Mouse (Mus musculus) kidney, embryonic 14.5 days (tissue): Measurements from ENCODE around the gene Ciao2a. TPM values are rescaled to one million over a fixed set of nuclear protein-coding genes. Genes with fewer than 3 reads are reported as not detected.

Source experiments
- ATAC-seq: fragments of 200-750 bp; cut with Nextera tagmentation; 2 replicates; pipeline ENCODE4 v1.8.0; 2017; ENCODE audit warnings: moderate number of reproducible peaks, mild to moderate bottlenecking, moderate TSS enrichment, moderate library complexity; ENCODE audit not compliant: low FRiP score, low TSS enrichment
- H3K27ac ChIP-seq: fragments of 300-500 bp; sonication (generic); 2 replicates; pipeline ENCODE4 v1.5.1; 2014; ENCODE audit warnings: low read depth, mild to moderate bottlenecking, low read length, moderate library complexity, mixed read lengths
- H3K27me3 ChIP-seq: fragments of 300-500 bp; sonication (generic); 2 replicates; pipeline ENCODE4 v1.6.1; 2014; ENCODE audit warnings: mild to moderate bottlenecking, low read length; ENCODE audit not compliant: control insufficient read depth, insufficient read depth
- H3K36me3 ChIP-seq: fragments of 300-500 bp; sonication (generic); 2 replicates; pipeline ENCODE4 v1.6.1; 2014; ENCODE audit warnings: low read length, mixed read lengths; ENCODE audit not compliant: control insufficient read depth, insufficient read depth
- H3K4me1 ChIP-seq: fragments of 300-500 bp; sonication (generic); 2 replicates; pipeline ENCODE4 v1.6.1; 2014; ENCODE audit warnings: low read length, mixed read lengths; ENCODE audit not compliant: control insufficient read depth, insufficient read depth
- H3K4me2 ChIP-seq: fragments of 300-500 bp; sonication (generic); replicated peaks from 2 replicates; pipeline ENCODE4 v1.6.1; 2014; ENCODE audit warnings: low read depth, mild to moderate bottlenecking, low read length
- H3K4me3 ChIP-seq: fragments of 300-500 bp; sonication (generic); 2 replicates; pipeline ENCODE4 v1.5.1; 2014; ENCODE audit warnings: mild to moderate bottlenecking, low read length
- H3K9ac ChIP-seq: fragments of 300-500 bp; sonication (generic); 2 replicates; pipeline ENCODE4 v1.6.1; 2014; ENCODE audit warnings: low read depth, mild to moderate bottlenecking, low read length, moderate library complexity
- H3K9me3 ChIP-seq: fragments of 300-500 bp; sonication (generic); 2 replicates; pipeline ENCODE4 v1.6.1; 2016; ENCODE audit warnings: low read length; ENCODE audit not compliant: control insufficient read depth
- WGBS: fragments of 180-500 bp; shearing (Covaris S2); extraction: QIAGEN DNeasy Blood & Tissue Kit; methylation state at CpG from one replicate; pipeline ENCODE4 v1.1.7; 2014; 5-methylcytosine and 5-hydroxymethylcytosine counted together
- polyA plus RNA-seq: library from polyadenylated mRNA; unstranded; fragments of >200 nt; fragmentation: Nextera tagmentation; extraction: Ambion mirVana; gene quantifications from 2 replicates; pipeline ENCODE4 v1.2.1, GENCODE M21; 2014

Ciao2a gene
- 164 and 171 TPM in 2 replicates for polyA plus RNA-seq

DNA sequence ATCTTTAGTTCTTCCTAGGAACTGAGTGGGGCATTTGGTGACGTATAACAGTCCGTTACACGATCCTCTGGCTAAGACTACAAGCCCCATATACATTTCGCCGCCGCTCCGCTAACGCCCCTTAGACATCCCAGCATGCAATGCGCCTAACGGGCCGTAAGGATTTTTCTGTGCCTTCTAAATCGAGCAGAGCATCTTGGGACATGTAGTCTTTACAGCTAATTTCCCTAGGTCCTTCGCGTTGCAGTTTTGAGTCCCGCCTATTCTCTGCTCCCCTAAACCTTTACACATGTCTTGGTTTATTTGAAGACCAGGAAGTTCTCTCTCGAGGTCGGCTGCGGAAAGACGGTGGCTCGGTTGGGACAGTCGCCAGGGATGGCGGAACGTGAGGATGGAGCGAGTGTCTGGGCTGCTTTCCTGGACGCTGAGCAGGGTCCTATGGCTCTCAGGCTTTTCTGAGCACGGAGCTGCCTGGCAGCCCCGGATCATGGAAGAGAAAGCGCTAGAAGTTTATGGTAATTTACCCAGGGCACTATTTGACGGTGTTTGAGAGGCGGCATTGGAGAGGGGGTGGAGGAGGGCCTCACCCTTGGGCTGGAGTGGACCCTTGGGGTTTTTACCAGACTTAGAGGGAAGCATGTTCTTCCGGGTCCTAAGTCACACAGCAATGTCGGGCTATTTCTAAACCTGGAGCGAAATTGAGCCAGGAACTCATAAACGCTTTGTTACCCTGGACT lies at the start of gene Ciao2a, which contains the start of gene Snx1:
TSS of gene Ciao2a (plus strand) at position 156 of the 737 bp plus-strand sequence.
TSS of gene Snx1 (minus strand) at position 132 of the 737 bp plus-strand sequence.
- Histone ChIP-seq H3K4me1 (peaks cover 19% of the 10 kb centered on the region), H3K9ac (peak within 1 kb of the TSS; percentile 74), H3K4me3 (peak within 1 kb of the TSS; percentile 74), H3K9me3 (no peaks in the 10 kb centered on the region), H3K27ac (peak within 1 kb of the TSS; percentile 51; the same call in 1 of the 2 replicates), H3K27me3 (no peaks in the 10 kb centered on the region), H3K36me3 (peaks cover 3% of the 10 kb centered on the region; the same call in 1 of the 2 replicates), H3K4me2 (peak within 1 kb of the TSS; percentile 81)
- WGBS, result under 1% methylated on average over 34 of the region's 34 CpGs
- peak; percentile 80 for ATAC-seq

DNA sequence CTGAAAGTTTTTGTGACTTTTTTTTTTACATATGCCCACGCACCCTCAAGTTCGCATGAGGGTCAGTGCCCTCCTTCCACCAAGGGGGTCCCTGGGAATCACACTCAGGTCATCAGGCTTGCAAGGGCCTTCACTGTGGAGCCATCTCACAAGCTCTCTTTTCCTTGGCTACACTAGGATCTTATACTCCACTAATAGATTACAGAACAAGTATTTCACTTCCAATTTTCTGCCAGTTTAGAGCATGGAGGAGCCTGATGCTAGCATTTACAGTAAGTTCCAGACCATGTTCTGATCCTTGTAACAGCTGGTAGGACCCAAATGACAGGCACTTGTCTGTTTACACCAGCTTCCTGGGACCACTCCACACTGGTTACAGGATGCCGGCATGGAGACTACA lies 48.3 kb upstream of the Ciao2a start:
- Histone ChIP-seq H3K9me3 (no peaks in the 10 kb centered on the region), H3K27me3 (no peaks in the 10 kb centered on the region), H3K9ac (no peak overlapping the region), H3K4me2 (peak overlapping the region; percentile 23; the same call in 1 of the 2 replicates), H3K36me3 (no peaks in the 10 kb centered on the region), H3K27ac (no peak overlapping the region), H3K4me1 (no peaks in the 10 kb centered on the region), H3K4me3 (no peak overlapping the region)
- ATAC-seq, result no peak
- 69% methylated on average over 3 of the region's 3 CpGs for WGBS

DNA sequence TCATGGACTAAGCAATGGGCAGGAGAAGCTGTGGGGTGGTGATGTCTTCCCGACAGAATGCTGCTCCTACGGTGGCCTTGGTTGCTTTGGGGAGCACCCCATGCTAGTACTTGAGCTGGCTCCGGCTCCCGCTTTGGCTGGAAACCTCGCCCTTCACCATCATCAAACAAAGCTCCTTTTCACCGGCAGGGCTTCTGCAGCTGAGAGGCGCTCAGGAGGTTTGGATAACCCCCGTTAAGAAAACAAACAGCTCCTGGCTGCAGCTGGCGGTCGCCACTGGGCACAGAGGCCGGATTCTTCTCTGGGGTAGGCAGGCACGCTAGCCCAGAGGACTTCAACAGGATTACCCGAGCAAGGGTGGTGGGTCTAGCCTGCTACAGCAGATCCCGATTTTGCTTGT lies 47.9 kb upstream of the Ciao2a start:
- no peaks in the 10 kb centered on the region for H3K36me3 ChIP-seq
- no peaks in the 10 kb centered on the region for H3K9me3 ChIP-seq
- ATAC-seq, result no peak; the same call in 1 of the 2 replicates
- H3K4me2 ChIP-seq, result peak overlapping the region; percentile 23
- H3K4me1 ChIP-seq, result no peaks in the 10 kb centered on the region
- H3K27ac ChIP-seq, result no peak overlapping the region
- H3K27me3 ChIP-seq, result no peaks in the 10 kb centered on the region
- H3K9ac ChIP-seq, result no peak overlapping the region
- no peak overlapping the region for H3K4me3 ChIP-seq
- WGBS, result 7% methylated on average over 14 of the region's 14 CpGs

DNA sequence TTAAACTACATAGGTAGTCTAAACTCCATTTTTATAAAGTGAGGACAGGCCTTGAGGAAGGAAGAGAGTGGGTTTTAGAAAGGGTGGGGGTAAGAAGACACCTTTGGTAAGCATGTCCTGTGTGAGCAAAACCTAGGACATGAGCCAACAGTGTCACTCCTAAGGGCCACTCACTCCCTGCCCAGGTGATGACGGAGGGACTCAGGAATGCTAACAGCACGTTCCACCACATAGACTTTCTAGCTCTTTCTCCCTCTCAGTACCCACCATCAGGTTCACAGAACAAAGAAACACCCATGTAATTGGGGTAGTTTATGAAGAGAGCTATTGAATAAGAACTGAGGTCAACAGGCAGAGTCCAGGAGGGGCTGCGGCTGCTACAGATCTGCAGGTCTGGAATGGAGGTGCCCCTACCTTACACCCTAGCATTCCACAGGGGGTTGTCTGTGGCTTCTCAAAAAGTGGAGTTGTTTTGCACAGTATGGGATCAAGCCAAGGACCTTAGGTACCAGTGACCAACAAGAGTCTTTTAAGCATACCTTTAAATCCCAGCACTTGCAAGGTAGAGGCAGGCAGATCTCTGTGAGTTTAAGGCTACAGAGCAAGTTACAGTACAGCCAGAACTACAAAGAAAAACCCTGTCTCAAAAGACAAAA lies 45.5 kb upstream of the Ciao2a start:
- H3K4me2 ChIP-seq, result no peak overlapping the region

DNA sequence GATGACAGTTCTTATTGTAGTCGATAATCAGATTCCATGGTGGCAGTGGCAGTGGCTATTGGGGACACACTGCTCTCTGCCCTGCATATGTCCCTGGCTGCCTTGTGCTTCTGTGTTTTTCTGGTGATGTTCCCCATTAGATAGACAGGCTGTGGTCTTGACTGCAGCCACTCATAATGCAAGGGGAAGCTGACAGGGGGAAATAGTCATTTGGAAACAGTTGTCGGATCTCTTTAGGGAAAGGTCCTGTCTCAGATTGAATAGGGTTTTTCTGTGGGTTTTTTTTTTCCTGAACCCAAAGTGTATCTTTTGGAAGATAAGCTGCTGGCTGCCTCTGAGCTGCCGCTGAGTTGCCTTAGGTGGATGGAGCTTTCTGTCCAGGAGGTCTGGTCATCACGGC lies 44.4 kb upstream of the Ciao2a start:
- H3K4me1 ChIP-seq, result no peaks in the 10 kb centered on the region
- ATAC-seq, result no peak
- WGBS, result 88% methylated on average over 4 of the region's 4 CpGs
- H3K27me3 ChIP-seq, result no peaks in the 10 kb centered on the region
- no peak overlapping the region for H3K9ac ChIP-seq
- H3K27ac ChIP-seq, result no peak overlapping the region
- no peak overlapping the region for H3K4me2 ChIP-seq
- no peak overlapping the region for H3K4me3 ChIP-seq
- no peaks in the 10 kb centered on the region for H3K9me3 ChIP-seq
- H3K36me3 ChIP-seq, result peaks cover 2% of the 10 kb centered on the region; the same call in 1 of the 2 replicates

More for the DNA sequence above, 45.5 kb upstream of the Ciao2a start:
- no peak overlapping the region for H3K4me3 ChIP-seq
- H3K27ac ChIP-seq, result no peak overlapping the region
- WGBS, result 64% methylated on average over 3 of the region's 3 CpGs
- H3K27me3 ChIP-seq, result no peaks in the 10 kb centered on the region
- no peak overlapping the region for H3K9ac ChIP-seq
- no peak for ATAC-seq
- H3K36me3 ChIP-seq, result no peaks in the 10 kb centered on the region
- H3K4me1 ChIP-seq, result no peaks in the 10 kb centered on the region
- no peaks in the 10 kb centered on the region for H3K9me3 ChIP-seq

DNA sequence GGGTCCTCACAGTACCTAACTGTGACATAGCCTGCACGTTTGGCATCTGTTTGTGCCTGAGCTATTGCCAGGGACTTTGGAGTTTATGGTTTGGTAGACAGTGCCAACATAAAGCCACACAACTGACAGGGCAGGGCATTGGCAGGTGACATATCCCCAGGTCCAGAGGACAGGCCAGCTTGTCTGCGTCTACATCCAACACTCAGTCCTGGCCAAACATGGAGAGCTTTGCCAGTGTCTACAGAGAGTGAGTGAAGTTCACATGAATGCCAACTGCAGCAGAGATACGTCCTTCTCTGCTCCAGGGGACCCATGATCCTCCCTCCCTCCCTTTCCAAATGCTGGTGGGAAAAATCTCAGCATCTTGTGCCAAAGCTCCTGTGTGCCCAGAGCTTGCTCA lies 42.2 kb upstream of the Ciao2a start:
- Histone ChIP-seq H3K9me3 (no peaks in the 10 kb centered on the region), H3K9ac (no peak overlapping the region), H3K27me3 (no peaks in the 10 kb centered on the region), H3K4me3 (no peak overlapping the region), H3K4me1 (no peaks in the 10 kb centered on the region), H3K36me3 (peaks cover 18% of the 10 kb centered on the region), H3K27ac (no peak overlapping the region), H3K4me2 (no peak overlapping the region)
- 92% methylated on average over 3 of the region's 3 CpGs for WGBS
- no peak for ATAC-seq

DNA sequence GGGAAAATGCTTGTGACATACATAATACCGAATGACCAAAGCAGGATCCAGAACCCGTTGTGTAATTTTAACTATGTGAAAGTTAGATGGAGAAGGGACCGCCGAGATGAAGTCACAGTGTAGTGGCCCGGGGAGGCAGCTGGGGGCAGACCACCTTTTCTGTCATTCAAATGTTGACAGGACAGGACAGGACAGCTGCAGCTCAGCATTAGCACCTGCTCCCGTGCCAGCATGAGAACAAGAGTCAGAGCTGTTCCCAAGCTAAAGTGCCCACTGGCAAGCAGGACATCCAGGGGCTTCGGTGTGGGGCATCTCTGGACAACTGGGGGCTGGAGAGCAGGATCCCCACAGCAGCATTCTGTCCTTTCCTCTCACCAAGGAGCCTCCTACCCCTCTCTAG lies 39.3 kb upstream of the Ciao2a start:
- no peak overlapping the region for H3K4me3 ChIP-seq
- WGBS, result 97% methylated on average over 7 of the region's 7 CpGs
- no peaks in the 10 kb centered on the region for H3K4me1 ChIP-seq
- H3K9me3 ChIP-seq, result no peaks in the 10 kb centered on the region
- H3K4me2 ChIP-seq, result no peak overlapping the region
- no peak for ATAC-seq
- no peak overlapping the region for H3K9ac ChIP-seq
- peaks cover 39% of the 10 kb centered on the region for H3K36me3 ChIP-seq
- H3K27ac ChIP-seq, result no peak overlapping the region
- H3K27me3 ChIP-seq, result no peaks in the 10 kb centered on the region

DNA sequence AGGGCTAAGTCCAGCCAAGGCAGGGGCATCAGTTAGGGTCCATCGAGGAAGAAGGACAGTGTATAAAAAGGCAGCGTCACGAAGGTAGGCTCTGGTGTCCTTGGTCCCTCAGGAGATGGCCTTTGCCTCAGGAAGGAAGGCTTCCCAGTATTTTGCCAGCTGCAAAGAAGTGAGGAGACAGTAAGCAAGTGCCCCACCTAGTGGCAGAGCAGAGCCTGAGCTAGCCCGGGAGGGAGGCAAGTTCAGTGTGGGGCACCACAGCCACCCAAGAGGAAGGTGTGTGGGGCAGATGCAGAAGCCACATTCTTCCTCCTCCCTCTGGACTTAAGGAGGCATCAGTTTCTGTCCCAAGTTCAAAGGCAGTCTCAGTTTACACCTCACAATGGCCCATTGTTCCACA lies 38.0 kb upstream of the Ciao2a start:
- no peak overlapping the region for H3K27ac ChIP-seq
- WGBS, result 46% methylated on average over 4 of the region's 4 CpGs
- H3K9me3 ChIP-seq, result no peaks in the 10 kb centered on the region
- H3K27me3 ChIP-seq, result no peaks in the 10 kb centered on the region
- H3K9ac ChIP-seq, result no peak overlapping the region
- H3K4me2 ChIP-seq, result no peak overlapping the region
- H3K4me3 ChIP-seq, result no peak overlapping the region
- H3K36me3 ChIP-seq, result peaks cover 52% of the 10 kb centered on the region
- ATAC-seq, result peak; percentile 51; the same call in 1 of the 2 replicates
- H3K4me1 ChIP-seq, result no peaks in the 10 kb centered on the region
